Mouse (Mus musculus) C2C12 (cell line): Measurements from ENCODE around the gene Lamp1. TPM values are rescaled to one million over a fixed set of nuclear protein-coding genes. Genes with fewer than 3 reads are reported as not detected.

ENCODE experiments used
- H3K27me3 ChIP-seq: one replicate; pipeline ENCODE4 v1.6.1; 2011; ENCODE audit not compliant: control insufficient read depth, insufficient read depth, insufficient read length
- H3K36me3 ChIP-seq: one replicate; pipeline ENCODE4 v1.6.1; 2011; ENCODE audit not compliant: control insufficient read depth, insufficient read depth
- H3K4me3 ChIP-seq: one replicate; pipeline ENCODE4 v1.5.1; 2011; ENCODE audit warnings: mild to moderate bottlenecking, control low read depth; ENCODE audit not compliant: poor library complexity, insufficient read depth, severe bottlenecking
- H3K79me2 ChIP-seq: one replicate; pipeline ENCODE4 v1.6.1; 2011; ENCODE audit not compliant: control insufficient read depth, insufficient read depth
- H3K79me3 ChIP-seq: one replicate; pipeline ENCODE4 v1.6.1; 2011; ENCODE audit warnings: low read depth, control low read depth
- H3ac ChIP-seq: one replicate; pipeline ENCODE3; 2011; ENCODE audit warnings: low read depth; ENCODE audit not compliant: control insufficient read depth, insufficient read length
- CEBPB ChIP-seq: IDR thresholded peaks from one replicate; pipeline ENCODE4 v1.6.1; 2011; ENCODE audit warnings: low read depth, mild to moderate bottlenecking, control low read depth, moderate library complexity
- CTCF ChIP-seq: IDR thresholded peaks from one replicate; pipeline ENCODE4 v1.5.1; 2011; ENCODE audit not compliant: control insufficient read depth, insufficient read depth, insufficient read length
- FOSL1 ChIP-seq: IDR thresholded peaks from one replicate; pipeline ENCODE4 v1.8.0; 2011; ENCODE audit warnings: mild to moderate bottlenecking, low read length; ENCODE audit not compliant: poor library complexity, insufficient read depth, severe bottlenecking
- MAX ChIP-seq: IDR thresholded peaks from one replicate; pipeline ENCODE4 v1.6.1; 2011; ENCODE audit warnings: mild to moderate bottlenecking, control low read depth
- MYOD1 ChIP-seq: IDR thresholded peaks from one replicate; pipeline ENCODE4 v1.6.1; 2011; ENCODE audit warnings: low read depth; ENCODE audit not compliant: control insufficient read depth, insufficient read length
- MYOG ChIP-seq: IDR thresholded peaks from one replicate; pipeline ENCODE4 v1.6.1; 2011; ENCODE audit not compliant: control insufficient read depth, insufficient read length; ENCODE audit errors: extremely low read depth
- USF1 ChIP-seq: IDR thresholded peaks from one replicate; pipeline ENCODE4 v1.6.1; 2011; ENCODE audit warnings: low read depth, mild to moderate bottlenecking, control low read depth, moderate library complexity
- microRNA-seq: library from miRNA; unstranded; fragments of <30 nt; microRNA quantifications from one replicate; pipeline ENCODE4, GENCODE M21; 2019; ENCODE audit warnings: borderline microRNAs expressed
- polyA plus RNA-seq: library from polyadenylated mRNA; unstranded; fragments of >200 nt; fragmentation: generic; extraction: Trizol; gene quantifications from one replicate; pipeline ENCODE4 v1.2.1, GENCODE M21; 2012; ENCODE audit warnings: missing spikeins

Lamp1 gene
- polyA plus RNA-seq, 1 experiment, result 352 TPM

DNA sequence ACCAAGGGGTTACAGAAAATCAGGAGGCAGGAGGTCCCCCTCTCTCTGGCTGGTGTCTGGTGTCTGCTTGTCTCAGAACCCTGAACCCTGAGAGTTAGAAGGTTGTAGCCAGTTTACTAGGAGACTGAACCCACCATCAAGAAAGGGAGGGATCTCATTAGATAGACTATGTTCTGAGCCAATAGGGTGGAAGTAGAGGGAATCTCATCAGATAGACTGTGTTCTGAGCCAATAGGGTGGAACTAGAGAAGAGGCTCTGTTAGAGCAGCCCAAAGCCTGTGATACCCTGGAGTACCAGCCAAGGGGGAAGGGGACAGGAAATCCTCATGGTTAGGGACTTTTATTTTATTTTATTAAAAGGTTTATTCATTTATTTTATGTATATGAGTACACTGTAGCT, 59.0 kb downstream of the Lamp1 start:
- Histone ChIP-seq H3K79me3 (no peaks in the 10 kb centered on the region), H3K27me3 (peaks cover 23% of the 10 kb centered on the region), H3K36me3 (no peaks in the 10 kb centered on the region), H3ac (no peak overlapping the region), H3K4me3 (no peak overlapping the region), H3K79me2 (no peaks in the 10 kb centered on the region)
- TF ChIP-seq CEBPB (no peak), MYOD1 (no peak), USF1 (no peak), MYOG (no peak), MAX (no peak), FOSL1 (no peak), CTCF (no peak)

DNA sequence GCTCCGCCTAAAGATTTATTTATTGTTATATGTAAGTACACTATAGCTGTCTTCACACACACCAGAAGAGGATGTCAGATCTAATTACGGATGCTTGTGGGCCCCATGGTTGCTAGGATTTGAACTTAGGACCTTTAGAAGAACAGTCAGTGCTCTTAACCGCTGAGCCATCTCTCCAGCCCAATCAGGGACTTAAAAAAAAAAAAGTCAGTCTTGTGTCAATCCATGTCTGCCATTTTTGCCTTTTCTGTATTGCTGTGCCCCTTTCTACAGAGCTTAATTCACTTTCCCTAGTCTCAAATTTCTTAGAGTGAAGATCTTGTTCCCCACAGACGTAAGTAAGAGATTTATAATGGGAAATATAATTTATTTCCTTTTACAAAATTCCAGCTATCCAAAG, 59.5 kb downstream of the Lamp1 start:
- H3K36me3 ChIP-seq, result no peaks in the 10 kb centered on the region
- H3K79me3 ChIP-seq, result no peaks in the 10 kb centered on the region
- H3K4me3 ChIP-seq, result no peak overlapping the region
- H3ac ChIP-seq, result no peak overlapping the region
- H3K79me2 ChIP-seq, result no peaks in the 10 kb centered on the region
- peaks cover 25% of the 10 kb centered on the region for H3K27me3 ChIP-seq
- TF ChIP-seq MAX (no peak), MYOG (no peak), CTCF (no peak), USF1 (no peak), FOSL1 (no peak), CEBPB (no peak), MYOD1 (no peak)

DNA sequence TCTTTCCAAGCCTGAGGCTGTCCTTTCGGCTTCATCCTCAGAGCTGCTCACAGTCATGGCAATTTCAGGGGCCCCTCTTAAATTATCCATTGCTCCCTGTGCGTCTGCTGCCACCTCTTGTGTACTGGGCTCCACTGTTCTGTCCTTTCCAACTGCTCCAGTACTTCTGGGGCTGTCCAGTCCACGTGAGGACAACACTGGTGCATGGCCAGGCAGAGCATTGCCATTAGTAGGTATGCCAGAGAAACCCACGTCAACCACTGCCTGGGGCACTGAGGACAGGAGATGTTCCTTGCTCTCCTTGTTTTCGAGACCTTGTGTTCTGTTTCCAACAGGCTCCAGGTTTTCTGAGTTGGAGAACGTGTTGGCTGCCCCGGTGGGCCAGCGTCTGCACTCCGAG, 65.5 kb downstream of the Lamp1 start:
- no peak for TF ChIP-seq MAX
- no peak for TF ChIP-seq USF1
- no peak for TF ChIP-seq MYOD1
- TF ChIP-seq FOSL1, result no peak
- TF ChIP-seq MYOG, result no peak
- TF ChIP-seq CEBPB, result no peak
- TF ChIP-seq CTCF, result no peak

More for the DNA sequence above, 65.5 kb downstream of the Lamp1 start:
- Histone ChIP-seq H3K27me3 (peaks cover 55% of the 10 kb centered on the region), H3K79me3 (no peaks in the 10 kb centered on the region), H3K4me3 (no peak overlapping the region), H3K36me3 (no peaks in the 10 kb centered on the region), H3ac (no peak overlapping the region), H3K79me2 (no peaks in the 10 kb centered on the region)

Small RNA genes within 50 kb of the gene (microRNA-seq; reads per million reads assigned to microRNA genes)
- gene Mir1968 (3.2 reads per million, percentile 47 among the genes with 10 or more reads in this experiment), gene Mir7065 (not detected)

Other genes with a start within 250 kb of the Lamp1 start
- not detected for gene F7, start 133.1 kb upstream of the Lamp1 start, polyA plus RNA-seq
- not detected for gene F10, start 121.9 kb upstream of the Lamp1 start, polyA plus RNA-seq
- 0.20 TPM for gene Proz, start 98.2 kb upstream of the Lamp1 start, polyA plus RNA-seq
- gene Pcid2, start 53.7 kb upstream of the Lamp1 start, polyA plus RNA-seq, result 23.6 TPM
- 37.3 TPM for gene Cul4a, start 53.5 kb upstream of the Lamp1 start, polyA plus RNA-seq
- 3.5 TPM for gene Grtp1, start 41.5 kb downstream of the Lamp1 start, polyA plus RNA-seq
- 0.04 TPM for gene Adprhl1, start 95.0 kb downstream of the Lamp1 start, polyA plus RNA-seq
- 12.2 TPM for gene Dcun1d2, start 129.0 kb downstream of the Lamp1 start, polyA plus RNA-seq
- 11.9 TPM for gene Tmco3, start 129.0 kb downstream of the Lamp1 start, polyA plus RNA-seq
- 124 TPM for gene Tfdp1, start 179.6 kb downstream of the Lamp1 start, polyA plus RNA-seq
- not detected for gene Atp4b, start 237.7 kb downstream of the Lamp1 start, polyA plus RNA-seq
- not detected for gene Grk1, start 245.9 kb downstream of the Lamp1 start, polyA plus RNA-seq